Mouse (Mus musculus) Patski (cell line): Measurements from ENCODE around the gene Pcgf5. TPM values are rescaled to one million over a fixed set of nuclear protein-coding genes. Genes with fewer than 3 reads are reported as not detected.

Experiments used
- ATAC-seq: fragments of 100-300 bp; one replicate; pipeline ENCODE4 v1.8.0; 2021
- CTCF ChIA-PET: fragments of 350-600 bp; sonication (Branson Sonifier 250); formaldehyde crosslinking; loops from one replicate; lab custom pipeline; 2022; ENCODE audit warnings: inconsistent platforms; lab: Charles Lee
- POLR2A ChIA-PET: fragments of 350-600 bp; sonication (Branson Sonifier 250); formaldehyde crosslinking; loops from one replicate; lab custom pipeline; 2022; ENCODE audit warnings: antibody characterized with exemption, inconsistent platforms; lab: Charles Lee
- DNase-seq: peaks from one replicate; pipeline ENCODE4 v3.0.0-alpha.2; 2011; ENCODE audit warnings: low read depth, low spot score
- H3K27me3 ChIP-seq: fragments of 371-371 bp; one replicate; pipeline ENCODE4 v1.5.1; 2021
- CTCF ChIP-seq: fragments of 100-300 bp; IDR thresholded peaks from one replicate; pipeline ENCODE4 v1.5.1; 2021
- in situ Hi-C: fragments of 300-500 bp; cut with MboI; formaldehyde crosslinking; loops from 3 replicates; pipeline ENCODE4 v1.11.1; 2018; ENCODE audit warnings: low pct_unique_long_range_greater_than_20kb, mixed read lengths
- polyA plus RNA-seq: library from polyadenylated mRNA; unstranded; gene quantifications from one replicate; pipeline ENCODE4 v1.2.3, GENCODE M21; 2021

Gene Pcgf5
- polyA plus RNA-seq, 1 experiment from 2014 or later, result 13.3 TPM

DNA sequence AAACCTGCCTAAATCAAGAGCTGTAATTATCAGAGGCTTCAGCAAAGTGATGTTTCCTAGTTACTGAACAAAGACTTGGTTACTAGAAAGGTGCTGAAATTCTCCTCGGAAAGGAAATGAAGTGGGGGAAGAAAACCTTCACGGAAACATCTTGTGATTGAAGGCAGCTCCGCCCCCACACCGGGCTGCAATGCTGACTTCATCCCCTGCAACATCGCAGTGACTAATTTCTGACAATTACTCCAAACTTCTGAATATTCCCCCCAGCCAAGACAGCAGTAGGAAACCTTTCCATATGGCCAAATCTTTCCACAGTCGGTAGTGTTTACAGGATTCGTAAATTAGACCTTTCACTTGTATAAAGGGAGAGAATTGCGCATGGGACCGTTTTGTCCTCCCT is 129.0 kb downstream of the Pcgf5 start:
- POLR2A ChIA-PET, result no interaction called here
- in situ Hi-C loops, result no loop called here
- DNase-seq (peak; percentile 24), ATAC-seq (no peak)
- peaks cover 13% of the 10 kb centered on the region for H3K27me3 ChIP-seq
- CTCF ChIA-PET, result interaction anchor here (1.0 kb wide), 1 partner anchor 42 kb away, joined by 3 read pairs; no protein-coding TSS in a partner anchor
- TF ChIP-seq CTCF, result no peak

GRCm38 (mm10) chr19:36477684-36478083 is 129.6 kb downstream of the Pcgf5 start:
- ChIA-PET CTCF (interaction anchor here (1.0 kb wide), 1 partner anchor 42 kb away, joined by 3 read pairs; no protein-coding TSS in a partner anchor), POLR2A (no interaction called here)
- DNase-seq (no peak), ATAC-seq (no peak)
- no peak for TF ChIP-seq CTCF
- in situ Hi-C loops, result no loop called here
- H3K27me3 ChIP-seq, result peaks cover 14% of the 10 kb centered on the region

- in situ Hi-C loops, result no loop called here
- TF ChIP-seq CTCF, result no peak
- DNase-seq, result peak; percentile 13
- CTCF ChIA-PET, result interaction anchor here (1.0 kb wide), 1 partner anchor 47 kb away, joined by 3 read pairs; no protein-coding TSS in a partner anchor
- POLR2A ChIA-PET, result no interaction called here
- peaks cover 14% of the 10 kb centered on the region for H3K27me3 ChIP-seq
- ATAC-seq, result peak; percentile 47
Observed at GRCm38 (mm10) chr19:36490911-36491310, 142.8 kb downstream of the Pcgf5 start.

- DNase-seq (no peak), ATAC-seq (no peak)
- H3K27me3 ChIP-seq, result no peaks in the 10 kb centered on the region
- in situ Hi-C loops, result no loop called here
- POLR2A ChIA-PET, result no interaction called here
- CTCF ChIA-PET, result no interaction called here
- no peak for TF ChIP-seq CTCF
Observed at GRCm38 (mm10) chr19:36495555-36495954, 147.4 kb downstream of the Pcgf5 start.

DNA sequence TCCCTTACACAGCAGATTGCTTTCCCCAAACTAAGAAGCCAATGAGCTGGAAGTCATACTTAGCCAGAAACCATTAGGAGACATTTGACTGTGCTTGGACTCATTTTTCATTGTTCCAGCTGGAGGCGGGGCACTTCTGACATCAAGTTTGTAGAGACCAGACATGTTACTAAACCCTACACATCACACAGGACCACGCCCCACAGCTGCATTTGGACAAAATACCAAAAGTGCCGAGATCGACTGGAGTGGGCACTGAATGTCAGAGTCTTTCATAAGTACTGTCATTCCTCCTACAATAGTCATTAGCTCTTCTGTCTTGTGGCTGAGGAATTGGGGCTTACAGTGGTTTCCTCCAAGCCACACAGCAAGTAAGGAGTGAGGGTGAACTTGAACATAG is 148.4 kb downstream of the Pcgf5 start:
- TF ChIP-seq CTCF, result no peak
- POLR2A ChIA-PET, result interaction anchor here (0.8 kb wide), 1 partner anchor 364 kb away, joined by 5 read pairs; no protein-coding TSS in a partner anchor
- DNase-seq, result no peak
- H3K27me3 ChIP-seq, result peaks cover 5% of the 10 kb centered on the region
- CTCF ChIA-PET, result interaction anchor here (1.1 to 1.6 kb wide), 4 partner anchors 10 to 42 kb away, joined by 3 to 6 read pairs (median 4); no protein-coding TSS in a partner anchor
- in situ Hi-C loops, result no loop called here
- ATAC-seq, result no peak

GRCm38 (mm10) chr19:36497067-36497466 is 149.0 kb downstream of the Pcgf5 start:
- in situ Hi-C loops, result no loop called here
- ChIA-PET CTCF (interaction anchor here (1.1 to 1.6 kb wide), 4 partner anchors 9 to 41 kb away, joined by 3 to 6 read pairs (median 4); no protein-coding TSS in a partner anchor), POLR2A (no interaction called here)
- ATAC-seq (peak; percentile 42), DNase-seq (peak; percentile 24)
- peaks cover 5% of the 10 kb centered on the region for H3K27me3 ChIP-seq
- no peak for TF ChIP-seq CTCF

DNA sequence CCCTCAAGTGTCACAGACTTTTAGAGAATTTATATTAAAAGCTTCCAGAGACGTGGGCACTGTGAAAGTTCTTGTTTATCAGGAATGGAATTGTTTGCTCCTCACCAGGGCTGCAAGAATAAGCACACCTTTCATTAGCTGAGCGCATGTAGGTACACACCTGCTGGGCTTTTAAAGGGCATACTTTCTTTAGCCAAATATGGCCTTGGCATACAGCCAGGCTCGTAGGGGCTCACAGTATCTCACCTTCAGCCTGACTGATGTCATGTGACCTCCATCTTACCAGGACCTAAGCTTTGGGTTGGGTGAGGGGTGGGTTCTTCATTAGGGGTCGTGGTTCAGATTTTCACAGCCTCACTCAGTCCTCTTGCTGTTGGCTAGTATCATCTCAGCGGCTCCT is 149.6 kb downstream of the Pcgf5 start:
- H3K27me3 ChIP-seq, result peaks cover 5% of the 10 kb centered on the region
- CTCF ChIA-PET, result interaction anchor here (1.6 kb wide), 2 partner anchors 9 to 13 kb away, joined by 5 to 6 read pairs; no protein-coding TSS in a partner anchor
- ATAC-seq (no peak), DNase-seq (no peak)
- in situ Hi-C loops, result no loop called here
- TF ChIP-seq CTCF, result no peak
- POLR2A ChIA-PET, result no interaction called here

DNA sequence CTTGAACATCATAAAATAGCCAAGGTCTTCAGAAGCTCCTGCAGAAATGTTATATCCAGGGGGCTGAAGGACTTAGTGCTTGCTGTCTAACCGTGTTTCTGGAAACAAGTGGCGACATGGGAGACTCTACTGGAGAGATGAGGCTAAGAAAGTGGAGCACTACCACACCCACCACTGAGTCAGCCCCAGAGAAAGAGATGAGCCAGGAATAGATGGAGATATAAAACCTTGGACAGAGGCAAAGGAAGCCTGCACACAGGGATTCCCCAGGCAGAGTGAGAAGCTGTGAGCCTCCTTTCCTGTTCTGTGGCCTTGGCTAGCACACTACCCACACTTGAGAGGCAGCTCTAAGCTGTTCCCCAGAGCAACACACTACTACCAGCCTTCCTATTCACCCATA is 156.6 kb downstream of the Pcgf5 start:
- CTCF ChIA-PET, result interaction anchor here (1.2 to 1.8 kb wide), 2 partner anchors 19 to 34 kb away, joined by 3 to 5 read pairs; no protein-coding TSS in a partner anchor
- ATAC-seq (no peak), DNase-seq (no peak)
- H3K27me3 ChIP-seq, result peaks cover 36% of the 10 kb centered on the region
- POLR2A ChIA-PET, result no interaction called here
- in situ Hi-C loops, result no loop called here
- no peak for TF ChIP-seq CTCF

Other genes with a start within 250 kb of the Pcgf5 start
- gene Ankrd1, start 228.2 kb upstream of the Pcgf5 start, polyA plus RNA-seq, result 665 TPM
- 0.60 TPM for gene Hectd2, start 206.3 kb downstream of the Pcgf5 start, polyA plus RNA-seq